Mouse (Mus musculus) E14TG2a.4 (cell line): ENCODE measurements around the gene Itgb7.

Source experiments
- CTCF ChIP-seq: conservative IDR thresholded peaks from 2 replicates; pipeline ENCODE4 v1.5.1; 2014; ENCODE audit warnings: low read length
- NANOG ChIP-seq: IDR thresholded peaks from 2 replicates; pipeline ENCODE4 v1.6.1; 2014; ENCODE audit warnings: borderline replicate concordance, low read length, mixed read lengths
- POU5F1 ChIP-seq: IDR thresholded peaks from 2 replicates; pipeline ENCODE4 v1.6.1; 2014; ENCODE audit warnings: low read length, borderline replicate concordance

GRCm38 (mm10) chr15:102175736-102176319, 55.9 kb downstream of the Itgb7 start:
- TF ChIP-seq CTCF (no peak), POU5F1 (no peak), NANOG (no peak)
